Mouse (Mus musculus) myocyte (in vitro differentiated cells): ENCODE measurements at regions not wholly inside any gene's neighbourhood (a gene's known extent, or its start where the extent isn't known, plus 50 kb on each side); places are given as distances from the start of the nearest gene placed in this dataset.
A peak's percentile ranks its signal among the peaks of the same experiment; 100 is the strongest.

Experiments used
- H3K27me3 ChIP-seq: one replicate; pipeline ENCODE4 v1.6.1; 2011; ENCODE audit not compliant: control insufficient read depth, insufficient read depth, insufficient read length
- H3K36me3 ChIP-seq: one replicate; pipeline ENCODE4 v1.6.1; 2011; ENCODE audit not compliant: control insufficient read depth, insufficient read depth
- H3K4me2 ChIP-seq: one replicate; pipeline ENCODE4 v1.6.1; 2011; ENCODE audit warnings: low read depth, control low read depth
- H3K4me3 ChIP-seq: one replicate; pipeline ENCODE4 v1.5.1; 2011; ENCODE audit warnings: mild to moderate bottlenecking, control low read depth, moderate library complexity
- H3K79me2 ChIP-seq: one replicate; pipeline ENCODE4 v1.6.1; 2011; ENCODE audit not compliant: control insufficient read depth, insufficient read depth
- H3ac ChIP-seq: one replicate; pipeline ENCODE4 v1.6.1; 2011; ENCODE audit not compliant: control insufficient read depth, insufficient read length
- CEBPB ChIP-seq: IDR thresholded peaks from 2 replicates; pipeline ENCODE4 v1.6.1; 2011; ENCODE audit warnings: mild to moderate bottlenecking, moderate library complexity; ENCODE audit not compliant: poor library complexity, insufficient read depth, severe bottlenecking
- E2F4 ChIP-seq: IDR thresholded peaks from one replicate; pipeline ENCODE4 v1.6.1; 2011; ENCODE audit warnings: mild to moderate bottlenecking, control low read depth, moderate library complexity; ENCODE audit not compliant: insufficient read depth
- MAX ChIP-seq: IDR thresholded peaks from one replicate; pipeline ENCODE4 v1.6.1; 2011; ENCODE audit warnings: low read depth, mild to moderate bottlenecking, control low read depth
- MYOD1 ChIP-seq, 3 experiments: IDR thresholded peaks; one replicate each; pipeline ENCODE4 v1.6.1; 2011; ENCODE audit warnings: control low read depth in 2 of 3, low read depth in 2 of 3, mild to moderate bottlenecking in 2 of 3, moderate library complexity in 1 of 3; ENCODE audit not compliant: insufficient read length in 2 of 3, control insufficient read depth in 1 of 3
- MYOG ChIP-seq, 3 experiments: IDR thresholded peaks; one replicate each; pipeline ENCODE4 v1.6.1; 2011; ENCODE audit warnings: control low read depth in 2 of 3, low read depth in 2 of 3, mild to moderate bottlenecking in 2 of 3; ENCODE audit not compliant: insufficient read length in 2 of 3, control insufficient read depth in 1 of 3, insufficient read depth in 1 of 3
- POLR2A ChIP-seq: IDR thresholded peaks from one replicate; pipeline ENCODE4 v1.6.1; 2011; ENCODE audit warnings: low read depth, mild to moderate bottlenecking, control low read depth, moderate library complexity; ENCODE audit not compliant: insufficient read length
- POLR2AphosphoS2 ChIP-seq: IDR thresholded peaks from one replicate; pipeline ENCODE4 v1.6.1; 2011; ENCODE audit warnings: low read depth, control low read depth; ENCODE audit not compliant: insufficient read length
- REST ChIP-seq: IDR thresholded peaks from one replicate; pipeline ENCODE4 v1.6.1; 2011; ENCODE audit warnings: mild to moderate bottlenecking, control low read depth, moderate library complexity; ENCODE audit not compliant: insufficient read depth, insufficient read length
- SRF ChIP-seq: IDR thresholded peaks from one replicate; pipeline ENCODE4 v1.6.1; 2011; ENCODE audit warnings: low read depth; ENCODE audit not compliant: control insufficient read depth, insufficient read length
- TCF12 ChIP-seq: IDR thresholded peaks from one replicate; pipeline ENCODE4 v1.6.1; 2011; ENCODE audit warnings: mild to moderate bottlenecking, control low read depth; ENCODE audit not compliant: poor library complexity, insufficient read depth, severe bottlenecking
- TCF3 ChIP-seq: IDR thresholded peaks from one replicate; pipeline ENCODE4 v1.6.1; 2011; ENCODE audit warnings: low read depth, control low read depth; ENCODE audit not compliant: insufficient read length
- USF1 ChIP-seq: IDR thresholded peaks from one replicate; pipeline ENCODE4 v1.6.1; 2011; ENCODE audit warnings: low read depth, mild to moderate bottlenecking, control low read depth, moderate library complexity

- no peaks in the 10 kb centered on the region for H3K27me3 ChIP-seq
- no peak overlapping the region for H3ac ChIP-seq
- TF ChIP-seq E2F4 (no peak), TCF3 (no peak), POLR2A (no peak), POLR2AphosphoS2 (no peak), TCF12 (no peak), MAX (no peak)
- H3K4me2 ChIP-seq = no peak overlapping the region
- no peaks in the 10 kb centered on the region for H3K36me3 ChIP-seq
- no peak overlapping the region for H3K4me3 ChIP-seq
- H3K79me2 ChIP-seq = no peaks in the 10 kb centered on the region
Observed at GRCm38 (mm10) chr6:84327306-84328029, 266.2 kb downstream of the Cyp26b1 start.

- no peaks in the 10 kb centered on the region for H3K79me2 ChIP-seq
- H3K36me3 ChIP-seq = no peaks in the 10 kb centered on the region
- TF ChIP-seq REST (no peak), MYOD1 (IDR thresholded peaks at IDR 0.05; ENCODE audit: control insufficient read depth in 1 of 3, insufficient read length in 2 of 3, low read depth in 2 of 3) (peak in 1 of 3 experiments; percentile 31)
- no peaks in the 10 kb centered on the region for H3K27me3 ChIP-seq
- no peak overlapping the region for H3ac ChIP-seq
- no peak overlapping the region for H3K4me2 ChIP-seq
- no peak overlapping the region for H3K4me3 ChIP-seq
Observed at GRCm38 (mm10) chr6:84325384-84326114, 268.2 kb downstream of the Cyp26b1 start.

- Histone ChIP-seq H3K36me3 (no peaks in the 10 kb centered on the region), H3ac (no peak overlapping the region), H3K79me2 (no peaks in the 10 kb centered on the region), H3K4me3 (no peak overlapping the region), H3K4me2 (no peak overlapping the region), H3K27me3 (no peaks in the 10 kb centered on the region)
- TF ChIP-seq USF1 (no peak), POLR2AphosphoS2 (no peak), TCF3 (no peak), E2F4 (no peak), MYOG (IDR thresholded peaks at IDR 0.05; ENCODE audit: control insufficient read depth in 1 of 3, insufficient read depth in 1 of 3, insufficient read length in 2 of 3, low read depth in 2 of 3) (no peak), SRF (no peak), MYOD1 (IDR thresholded peaks at IDR 0.05; ENCODE audit: control insufficient read depth in 1 of 3, insufficient read length in 2 of 3, low read depth in 2 of 3) (no peak), CEBPB (no peak)
Observed at GRCm38 (mm10) chr6:84324185-84324584, 269.5 kb downstream of the Cyp26b1 start.

DNA sequence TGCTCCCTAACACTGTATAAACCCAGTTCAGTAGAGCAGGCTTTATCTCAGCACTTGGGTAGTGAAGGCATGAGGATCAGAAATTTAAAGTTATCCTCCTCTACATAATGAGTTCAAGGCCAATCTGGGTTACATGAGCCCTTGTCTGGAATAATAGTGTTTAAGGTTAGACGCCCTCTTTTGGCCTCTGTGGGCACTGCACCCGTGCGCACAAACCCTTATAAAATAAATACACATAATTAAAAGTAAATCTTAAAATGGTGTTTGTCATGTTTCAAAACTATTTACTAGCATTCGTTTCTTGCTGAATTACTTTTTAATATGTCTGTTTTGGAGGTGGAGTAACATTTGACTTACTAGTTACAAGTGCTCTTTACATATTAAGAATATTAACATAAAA, 271.2 kb downstream of the Cyp26b1 start:
- H3K27me3 ChIP-seq = no peaks in the 10 kb centered on the region
- no peaks in the 10 kb centered on the region for H3K79me2 ChIP-seq
- no peak overlapping the region for H3K4me2 ChIP-seq
- TF ChIP-seq TCF3 (no peak), TCF12 (no peak), REST (no peak), POLR2A (no peak)
- no peak overlapping the region for H3ac ChIP-seq
- H3K4me3 ChIP-seq = no peak overlapping the region
- H3K36me3 ChIP-seq = no peaks in the 10 kb centered on the region

GRCm38 (mm10) chr6:84320586-84320985, 273.1 kb downstream of the Cyp26b1 start:
- TF ChIP-seq POLR2A = no peak
- no peak for TF ChIP-seq E2F4
- TF ChIP-seq MAX = no peak
- no peak for TF ChIP-seq USF1
- TF ChIP-seq MYOD1 (IDR thresholded peaks at IDR 0.05; ENCODE audit: control insufficient read depth in 1 of 3, insufficient read length in 2 of 3, low read depth in 2 of 3) = no peak
- no peak for TF ChIP-seq TCF3
- no peaks in the 10 kb centered on the region for H3K79me2 ChIP-seq
- no peaks in the 10 kb centered on the region for H3K36me3 ChIP-seq
- no peak overlapping the region for H3ac ChIP-seq
- H3K27me3 ChIP-seq = no peaks in the 10 kb centered on the region
- H3K4me3 ChIP-seq = no peak overlapping the region
- H3K4me2 ChIP-seq = no peak overlapping the region
